Mouse (Mus musculus) R1 (cell line): ENCODE data around the gene Nupr1.
A peak's percentile ranks its signal among the peaks of the same experiment; 100 is the strongest.

Source experiments
- DNase-seq: peaks from one replicate; pipeline ENCODE4 v3.0.0-alpha.2; 2018; ENCODE audit warnings: low read depth, low spot score

The Nupr1 gene

DNA sequence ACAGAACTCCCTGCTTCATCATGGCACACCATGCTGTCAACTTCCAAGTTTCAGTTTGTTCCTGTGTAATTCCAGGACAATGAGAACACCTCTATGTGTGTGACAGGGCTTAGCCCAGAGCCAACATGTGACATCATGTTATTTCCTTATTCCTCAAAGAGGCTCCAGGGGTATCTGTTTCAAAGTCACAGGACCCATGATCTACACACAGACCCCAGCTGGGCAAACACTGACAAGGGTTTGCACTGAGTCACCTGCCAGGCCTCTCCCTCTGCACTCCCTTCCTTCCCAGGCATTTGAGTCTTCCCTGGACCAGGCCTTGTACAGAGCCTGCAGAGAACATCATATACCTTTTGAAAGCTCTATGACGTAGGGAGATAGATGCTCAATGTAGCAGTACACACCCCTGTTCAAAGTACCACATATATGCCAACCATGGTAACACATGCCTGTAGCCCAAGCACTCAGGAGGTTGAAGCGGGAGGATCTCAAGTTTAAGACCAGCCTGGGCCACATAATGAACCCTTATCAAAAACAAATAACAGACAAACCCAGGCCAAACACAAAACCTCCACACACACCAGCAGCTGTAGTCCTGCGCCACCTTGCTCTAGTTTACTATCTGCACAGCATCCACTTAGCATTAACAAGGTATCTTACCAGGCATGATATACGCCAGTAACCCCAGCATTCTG is at the start of gene Nupr1:
Gene Nupr1, minus strand, starts transcription at position 38 of the 695 bp plus-strand sequence.
- DNase-seq, result no peak

DNA sequence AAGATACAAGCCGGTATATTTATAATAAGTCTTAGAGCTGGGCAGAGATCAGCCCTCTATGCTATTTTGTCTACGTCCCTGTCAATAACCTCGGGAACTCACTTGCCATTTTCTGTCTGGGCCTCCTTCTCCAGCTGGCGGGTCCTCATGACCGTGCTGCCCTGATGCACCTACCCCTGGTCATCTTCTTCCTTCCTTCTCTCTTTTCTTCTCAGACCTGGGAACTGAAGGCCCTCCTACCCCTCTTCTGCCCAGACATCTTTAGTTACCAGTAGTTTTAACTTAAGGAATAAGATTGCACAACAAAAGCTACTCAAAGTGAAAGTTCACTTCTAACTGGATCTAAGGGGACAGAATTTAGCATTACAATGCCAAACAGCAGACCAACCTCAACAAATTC is 49.0 kb upstream of the Nupr1 start:
- DNase-seq, result no peak

DNA sequence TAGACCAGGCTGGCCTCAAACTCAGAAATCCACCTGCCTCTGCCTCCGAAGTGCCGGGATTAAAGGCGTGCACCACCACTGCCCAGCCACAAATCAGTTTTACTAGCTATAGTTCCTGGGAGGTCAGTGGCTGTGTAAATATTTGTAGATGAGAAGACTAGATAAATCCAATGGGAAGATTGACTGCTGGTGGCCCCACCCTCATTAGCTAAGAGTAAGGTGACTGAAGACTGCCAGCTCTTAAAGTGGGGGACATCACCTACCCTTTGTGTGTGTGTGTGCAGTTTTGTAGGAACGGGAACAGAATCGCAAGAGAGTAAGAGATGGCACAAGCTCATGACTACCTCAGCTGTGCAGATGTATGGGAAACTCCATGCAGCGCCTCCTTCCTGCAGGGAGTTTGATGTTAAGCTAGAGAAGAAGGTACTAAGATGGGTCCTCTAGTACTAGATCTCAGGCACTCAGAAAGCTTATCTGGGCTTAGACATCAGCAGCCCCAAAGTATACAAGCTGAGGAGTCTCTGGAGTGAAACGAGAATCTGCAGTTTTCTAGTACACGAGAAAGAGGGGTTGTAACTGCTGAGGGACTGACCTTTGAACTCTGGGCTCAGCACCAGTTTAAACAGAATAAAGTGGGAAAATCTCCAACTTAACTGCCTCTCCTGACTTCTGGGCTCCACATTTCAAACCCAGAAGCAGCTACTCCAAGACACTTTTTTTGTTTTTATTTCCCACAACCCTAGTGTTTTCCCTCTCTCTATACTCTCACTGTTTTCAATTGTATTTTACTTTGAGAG is 48.1 kb upstream of the Nupr1 start:
- DNase-seq, result no peak

DNA sequence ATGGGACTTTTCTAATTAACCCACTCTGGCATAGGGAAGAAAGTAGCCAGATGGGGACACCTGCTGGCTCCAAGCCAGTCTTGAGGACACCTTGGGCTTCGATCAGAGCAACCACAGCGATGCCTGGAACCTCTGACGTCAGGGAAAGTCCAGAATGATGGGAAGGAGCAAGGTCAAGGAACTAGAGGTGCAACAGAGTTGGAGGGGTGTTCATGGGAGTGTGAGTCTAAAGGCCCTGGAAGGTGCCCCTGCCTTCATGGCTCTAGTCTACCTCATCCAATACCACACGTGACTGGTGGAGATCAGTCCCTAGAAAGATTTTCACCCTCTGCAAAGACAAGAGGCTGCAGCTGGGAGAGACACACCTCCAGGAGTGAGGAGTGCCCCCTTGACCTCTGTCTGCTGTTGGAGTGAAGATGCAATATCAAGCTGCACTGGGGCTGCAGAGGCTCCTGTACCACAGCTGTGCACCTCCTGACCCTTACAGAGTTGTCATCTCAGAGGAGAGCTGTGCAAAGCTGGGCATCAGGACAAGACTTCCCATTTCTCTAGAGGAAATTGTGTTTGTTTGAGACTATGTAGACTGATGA is 46.1 kb upstream of the Nupr1 start:
- DNase-seq, result no peak

DNA sequence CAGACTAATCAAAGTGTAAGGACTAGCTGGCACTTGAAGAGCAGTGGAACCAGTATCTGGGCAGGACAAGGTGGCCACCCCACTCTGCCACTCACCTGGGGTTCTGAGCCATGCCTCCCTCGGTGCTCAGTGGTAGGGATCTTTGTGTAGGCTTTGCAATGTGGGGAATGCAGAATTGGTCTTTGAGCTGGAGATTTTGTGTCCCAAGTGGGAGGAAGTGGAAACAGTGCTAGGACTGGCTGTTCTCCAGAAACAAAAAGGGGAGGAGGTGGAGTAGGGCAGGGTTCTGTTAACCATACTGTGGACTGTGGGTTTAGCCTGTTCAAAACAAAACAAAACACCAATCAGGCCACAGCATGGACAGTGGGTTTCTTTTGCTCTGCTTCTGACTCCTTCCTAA is 45.5 kb upstream of the Nupr1 start, which contains the start of gene Sult1a1:
Gene Sult1a1, minus strand, starts transcription at position 226 of the 400 bp plus-strand sequence.
- DNase-seq, result no peak

DNA sequence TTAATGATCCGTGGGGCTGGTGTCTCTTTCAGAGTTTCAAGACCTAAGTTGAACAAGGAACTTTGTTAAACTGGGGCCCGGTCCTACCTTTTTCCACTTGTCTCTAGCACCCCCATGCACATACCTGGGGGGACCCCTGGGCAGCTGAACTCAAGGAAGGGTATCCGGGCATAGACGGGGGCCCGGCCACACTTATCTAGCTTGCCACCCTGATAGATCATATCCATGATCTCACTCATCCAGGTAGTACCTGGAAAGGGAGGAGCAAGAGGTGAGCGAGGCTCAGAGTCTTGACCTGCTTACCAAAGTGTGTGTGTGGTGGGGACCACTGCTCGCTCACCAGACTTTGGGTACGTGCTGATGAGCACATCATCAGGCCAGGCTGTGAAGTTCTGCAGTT is 44.4 kb upstream of the Nupr1 start:
- DNase-seq, result no peak

DNA sequence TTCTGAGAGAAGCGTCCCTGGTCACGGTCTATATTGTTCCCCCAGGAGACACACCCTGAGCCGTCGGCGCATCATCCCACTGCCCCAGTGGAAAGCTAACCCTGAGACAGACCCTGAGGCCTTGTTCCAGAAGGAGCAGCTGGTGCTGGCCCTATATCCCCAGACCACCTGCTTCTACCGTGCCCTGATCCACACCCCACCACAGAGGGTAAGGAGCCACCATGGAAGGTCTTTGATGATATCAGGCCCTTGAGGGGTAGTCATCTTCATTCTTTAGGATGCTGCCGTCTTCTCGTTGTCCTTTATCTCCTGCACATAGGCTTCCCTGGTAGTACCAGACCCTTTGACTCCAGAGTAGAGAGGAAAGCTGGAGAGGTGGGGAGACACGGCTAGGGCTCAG is 41.5 kb upstream of the Nupr1 start:
- no peak for DNase-seq

DNA sequence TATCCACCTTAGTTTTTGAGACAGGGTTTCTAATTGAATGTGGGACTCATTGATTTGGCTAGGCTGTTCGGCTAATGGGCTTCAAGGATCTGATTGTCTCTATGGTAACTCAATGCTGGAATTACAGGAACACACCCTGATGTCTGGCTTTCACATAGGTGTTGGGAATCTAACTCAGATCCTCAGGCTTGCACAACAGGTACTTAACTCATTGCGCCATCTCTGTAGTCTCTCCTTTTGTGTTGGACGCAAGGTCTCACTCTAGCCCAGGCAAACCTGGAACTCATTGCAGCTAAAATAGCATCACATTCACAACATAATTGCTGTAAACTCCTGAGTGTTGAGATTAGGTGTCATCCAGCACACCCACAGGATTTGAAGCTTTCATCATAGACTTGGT is 39.5 kb upstream of the Nupr1 start:
- DNase-seq, result no peak

DNA sequence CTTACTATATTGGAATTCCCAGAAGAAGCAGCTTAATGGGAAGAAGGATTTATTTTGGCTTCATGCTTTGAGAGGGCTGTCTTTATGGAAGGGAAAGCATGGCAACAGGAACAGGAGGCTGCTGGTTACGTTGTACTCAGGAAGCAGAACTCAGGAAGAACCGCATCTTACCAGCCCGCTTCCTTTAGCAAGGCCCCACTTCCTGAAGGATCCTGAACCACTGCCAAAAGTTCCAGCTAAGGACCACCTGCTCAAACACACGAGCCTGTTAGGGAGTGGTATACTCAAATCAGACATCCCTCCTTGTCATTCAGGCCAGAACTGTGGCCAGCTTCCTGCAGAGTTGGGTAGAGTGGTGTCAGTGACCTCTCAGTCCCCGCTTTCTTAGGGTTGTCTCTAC is 37.8 kb upstream of the Nupr1 start:
- DNase-seq, result no peak

DNA sequence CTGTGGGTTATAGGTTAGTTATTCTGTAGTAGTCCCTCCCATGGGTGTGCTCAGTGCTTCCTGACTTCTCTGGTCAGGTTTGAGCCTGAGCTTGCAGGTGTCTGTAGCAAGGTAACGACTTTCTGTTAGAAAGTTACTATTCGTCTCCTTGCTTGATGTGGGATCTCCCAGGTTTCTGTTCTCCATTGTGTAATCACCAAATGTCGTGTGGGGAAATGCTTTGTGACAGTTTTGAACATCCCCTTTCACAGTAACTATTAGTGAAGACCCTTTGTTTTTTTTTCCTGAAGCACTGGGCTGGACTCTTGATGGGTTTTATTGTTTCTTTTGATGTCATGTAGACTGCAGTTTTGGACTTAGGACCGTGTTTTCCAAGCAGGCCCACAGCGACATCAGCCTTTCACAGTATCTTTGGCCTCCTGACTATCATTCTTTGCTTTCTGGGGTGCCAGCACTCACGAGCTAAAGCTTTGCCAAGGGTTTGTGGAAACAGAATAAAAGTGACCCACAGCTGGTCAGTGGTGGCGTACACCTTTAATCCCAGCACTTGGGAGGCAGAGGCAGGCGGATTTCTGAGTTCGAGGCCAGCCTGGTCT is 36.9 kb upstream of the Nupr1 start:
- DNase-seq, result no peak

DNA sequence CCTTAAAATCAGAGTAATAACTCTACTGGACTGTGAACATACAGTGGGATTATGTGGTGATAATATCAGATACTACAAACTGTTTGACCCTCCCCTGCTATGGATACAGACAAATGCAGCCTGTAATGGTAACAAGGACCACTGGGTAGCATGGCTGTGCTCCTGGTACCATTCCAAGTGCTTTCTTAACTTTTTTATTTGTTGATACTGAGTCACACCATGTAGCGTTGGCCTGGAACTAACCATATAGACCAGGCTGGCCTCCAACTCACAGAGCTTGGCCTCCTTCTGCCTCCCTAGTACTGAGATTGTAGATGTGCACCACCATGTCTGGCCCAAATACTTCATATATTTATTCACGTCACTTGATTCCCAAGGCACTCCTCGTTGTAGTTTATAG is 34.6 kb upstream of the Nupr1 start:
- DNase-seq, result no peak

DNA sequence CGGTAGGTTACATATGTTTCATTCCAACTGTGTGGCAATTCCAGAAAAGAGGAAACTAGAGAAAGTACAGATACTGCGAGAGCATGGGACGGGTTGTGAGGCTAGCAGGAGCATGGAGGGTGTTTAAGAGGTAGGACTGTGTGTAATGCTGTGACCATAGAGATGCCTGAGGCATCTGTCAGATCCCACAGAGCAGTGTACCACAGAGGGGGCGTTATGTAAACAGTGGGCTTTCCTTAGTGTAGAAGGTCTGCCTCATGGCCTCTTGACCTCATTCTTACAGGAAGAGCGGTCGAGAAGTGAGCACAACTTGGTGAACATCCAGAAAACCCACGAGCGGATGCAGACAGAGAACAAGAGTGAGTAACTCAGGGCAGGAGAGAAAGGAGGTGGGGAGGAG is 33.0 kb upstream of the Nupr1 start:
- no peak for DNase-seq

DNA sequence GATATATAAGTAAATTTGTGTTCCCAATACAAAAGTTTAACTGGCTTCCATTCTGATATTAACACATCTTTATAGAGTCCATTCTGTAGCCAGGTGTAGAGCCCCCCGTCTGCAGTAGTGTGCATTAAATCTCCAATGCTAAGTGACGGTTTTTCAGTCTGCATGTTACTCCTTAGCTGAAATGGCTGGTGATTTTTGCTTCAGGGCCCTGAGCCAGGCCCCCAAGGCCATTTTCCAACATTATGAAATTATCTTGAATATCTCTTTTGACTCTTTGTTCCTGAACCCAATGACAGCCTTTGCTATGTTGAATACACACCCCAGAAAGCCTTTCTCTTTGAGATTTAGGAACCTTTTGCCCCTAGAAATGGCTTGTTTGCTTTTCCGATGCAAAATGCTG is 29.1 kb upstream of the Nupr1 start:
- no peak for DNase-seq

DNA sequence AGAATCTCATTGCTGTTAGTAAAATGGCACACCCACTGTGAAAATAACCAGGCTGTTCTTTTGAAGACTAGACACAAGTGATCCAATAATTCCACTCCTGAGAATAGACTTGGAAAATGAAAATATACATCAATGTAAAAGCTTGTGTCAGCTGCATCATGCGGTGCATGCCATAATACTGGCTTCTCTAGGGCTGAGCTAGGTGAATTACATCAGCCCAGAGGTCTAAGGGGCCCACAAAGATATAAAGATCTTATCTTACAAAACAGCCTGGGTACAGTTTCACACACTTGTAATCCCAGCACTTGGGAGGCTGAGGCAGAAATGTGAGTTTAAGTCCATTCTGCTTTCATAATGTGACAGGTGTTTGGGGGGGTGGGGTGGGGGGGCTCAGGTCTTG is 26.9 kb upstream of the Nupr1 start:
- no peak for DNase-seq

DNA sequence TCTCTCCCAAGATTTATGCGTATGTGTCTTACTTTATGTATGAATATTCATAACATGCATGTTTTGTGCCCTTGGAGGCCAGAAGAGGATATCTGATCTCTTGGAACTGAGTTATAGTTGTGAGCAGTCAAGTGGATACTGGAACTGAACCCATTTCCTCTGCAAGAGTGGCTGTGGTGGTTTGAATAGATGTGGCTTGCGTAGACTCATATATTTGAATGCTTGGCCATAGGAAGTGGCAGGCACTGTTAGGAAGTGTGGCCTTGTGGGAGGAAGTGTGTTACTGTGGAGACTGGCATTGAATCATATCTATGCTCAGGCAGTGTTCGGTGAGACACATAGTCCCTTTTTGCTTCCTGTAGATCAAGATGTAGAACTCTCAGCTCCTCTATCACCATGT is 25.0 kb upstream of the Nupr1 start:
- DNase-seq, result no peak

DNA sequence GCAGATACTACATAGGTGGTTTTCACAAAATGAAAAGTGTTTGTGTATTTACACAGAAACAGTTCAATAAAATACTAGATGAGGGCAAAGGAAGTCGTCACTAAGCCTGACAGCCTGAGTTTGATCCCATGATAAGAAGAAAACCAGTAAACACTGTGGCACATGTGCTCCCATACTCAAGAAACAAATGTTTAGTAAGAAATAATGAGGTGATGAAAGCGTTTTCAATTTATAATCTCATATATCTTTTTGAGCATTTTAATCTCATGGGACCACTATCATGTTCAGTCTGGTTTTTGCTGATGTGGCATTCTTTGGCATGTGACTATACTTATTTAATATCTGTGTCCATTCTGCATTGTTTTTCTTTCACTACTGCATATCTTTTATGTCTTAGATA is 23.3 kb upstream of the Nupr1 start:
- DNase-seq, result no peak

DNA sequence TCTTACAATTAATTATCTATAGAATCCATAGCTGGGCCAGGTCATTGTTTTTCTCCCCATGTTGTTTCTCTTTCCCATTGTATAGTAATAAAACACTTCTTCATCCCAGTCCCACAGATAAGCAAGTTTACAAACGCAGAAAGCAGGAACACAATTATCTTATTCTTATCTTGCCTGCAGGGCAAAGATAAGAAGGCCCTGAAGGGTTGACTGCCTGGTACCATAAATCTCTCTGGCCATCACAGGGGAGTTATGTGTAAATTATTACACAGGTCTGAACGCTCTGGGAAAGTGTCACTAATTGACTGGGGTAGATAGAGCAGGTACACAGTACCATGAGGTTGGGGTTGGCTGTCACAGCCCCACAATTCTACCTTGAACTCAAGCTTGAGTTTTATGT is 20.2 kb upstream of the Nupr1 start:
- no peak for DNase-seq

DNA sequence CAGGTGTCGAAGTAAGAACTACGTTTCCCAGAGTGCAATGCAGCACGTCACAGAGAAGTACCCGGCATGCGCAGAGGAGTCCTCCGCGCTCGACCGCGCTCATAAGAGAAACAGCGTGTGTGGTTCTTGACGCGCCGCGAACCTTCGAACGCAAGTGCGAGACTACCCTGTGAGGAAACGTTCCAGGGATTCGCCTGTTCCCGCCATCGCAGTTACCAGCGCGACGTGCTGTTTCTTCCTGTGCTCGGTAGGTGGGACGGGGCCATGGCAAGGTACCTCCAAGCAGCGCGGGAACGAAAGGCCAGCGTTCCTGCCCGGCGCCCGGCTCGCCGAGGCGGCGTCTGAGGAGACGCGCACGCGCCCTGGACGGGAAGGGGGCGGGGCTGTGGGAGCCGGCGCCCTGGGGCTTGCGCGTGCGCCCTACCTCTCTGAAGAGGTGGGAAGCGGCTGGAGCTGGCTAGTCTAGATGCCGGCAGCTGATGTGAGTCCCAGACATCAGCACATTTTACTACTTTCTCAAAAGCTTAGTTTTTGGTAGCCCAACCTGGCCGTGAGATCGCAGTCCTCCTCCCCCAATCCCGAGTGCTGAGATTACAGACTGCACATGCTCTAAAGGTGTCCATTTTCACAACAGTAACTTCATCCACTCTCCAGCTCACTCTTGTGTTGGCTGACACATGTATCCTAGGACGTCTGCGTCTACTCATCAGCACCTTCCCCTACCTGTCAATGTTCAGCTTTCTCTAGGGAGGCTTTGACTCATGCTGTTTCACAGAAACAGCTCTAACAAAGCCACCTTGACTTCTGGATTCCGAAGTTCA is 18.8 kb upstream of the Nupr1 start, which contains the start of gene Sgf29:
Gene Sgf29, plus strand, starts transcription at position 79 of the 821 bp plus-strand sequence.
- peak; percentile 95 for DNase-seq

DNA sequence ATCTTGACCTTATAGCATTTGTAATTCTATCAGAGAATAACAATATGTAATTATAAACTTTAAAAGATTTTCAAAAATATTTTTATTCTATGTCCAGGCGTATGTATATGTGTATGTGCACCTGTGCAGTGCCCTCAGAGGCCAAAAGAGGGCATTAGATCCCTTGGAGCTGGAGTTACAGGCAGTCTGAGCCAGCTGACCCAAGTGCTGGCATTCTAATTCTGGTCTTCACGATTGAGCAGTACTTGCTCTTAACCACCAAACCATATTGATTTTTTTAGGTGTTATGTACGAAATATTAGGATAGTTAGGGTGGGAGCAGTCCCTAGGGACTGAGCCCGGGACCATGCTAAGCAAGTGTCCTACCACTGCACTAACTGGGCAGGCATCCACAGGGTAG is 17.8 kb upstream of the Nupr1 start:
- DNase-seq, result peak; percentile 76

DNA sequence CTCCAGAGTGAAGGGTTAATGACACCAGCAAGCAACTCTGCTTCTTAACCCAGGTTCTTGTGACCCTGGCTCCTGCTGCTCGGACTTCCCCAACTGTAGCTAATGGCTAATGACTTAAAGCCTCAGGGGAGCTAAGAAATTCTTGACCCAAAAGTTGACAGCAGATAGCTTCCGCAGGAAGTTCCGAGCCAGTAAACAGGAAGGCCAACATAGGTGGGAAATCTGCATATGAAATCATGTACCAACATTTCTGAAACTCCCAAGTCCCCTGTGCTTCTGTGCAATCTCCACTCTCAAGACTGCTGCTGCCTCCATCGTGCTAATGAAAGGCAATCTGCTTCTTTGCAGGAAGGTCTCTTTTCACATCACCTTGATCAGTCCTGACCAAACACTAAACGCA is 15.0 kb upstream of the Nupr1 start:
- peak; percentile 35 for DNase-seq

DNA sequence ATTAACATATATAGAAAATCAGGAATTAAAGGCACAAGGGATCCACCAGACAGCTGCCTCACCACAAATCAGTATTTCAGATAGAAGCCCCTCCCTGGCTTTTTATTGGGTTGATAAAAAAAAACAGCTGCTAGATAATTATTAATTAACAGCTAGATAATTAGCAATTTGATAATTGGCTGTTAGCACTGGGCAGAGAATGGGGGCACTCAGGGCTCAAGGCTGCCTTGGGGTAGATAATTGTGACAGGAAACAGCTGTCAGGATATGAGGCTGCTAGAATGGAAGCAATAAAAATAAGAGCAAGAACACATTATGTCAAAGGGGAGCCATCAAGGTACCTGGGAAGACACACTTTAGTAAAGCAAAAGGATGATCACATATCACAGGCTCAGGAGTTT is 14.3 kb upstream of the Nupr1 start:
- DNase-seq, result no peak

DNA sequence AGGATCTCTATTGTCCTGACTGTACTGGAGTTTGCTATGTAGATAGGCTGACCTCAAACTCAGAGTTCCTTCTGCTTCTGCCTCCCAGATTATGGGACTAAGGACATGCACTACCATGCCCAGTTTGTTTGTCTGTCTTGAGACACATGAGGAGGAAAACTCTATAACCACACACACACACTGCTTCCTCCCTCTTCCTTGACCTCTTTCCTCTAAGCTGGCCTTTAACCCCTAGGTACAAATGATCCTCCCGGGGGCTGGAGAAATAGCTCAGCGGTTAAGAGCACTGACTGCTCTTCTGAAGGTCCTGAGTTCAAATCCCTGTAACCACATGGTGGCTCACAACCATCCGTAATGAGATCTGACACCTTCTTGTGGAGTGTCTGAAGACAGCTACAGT is 13.7 kb upstream of the Nupr1 start:
- no peak for DNase-seq
